9 mouse cellular contexts compared by ENCODE assay signal in genomic region chr3:135307411-135308259, GRCm38 (mm10). TPM values are rescaled to one million over a fixed set of nuclear protein-coding genes. Genes with fewer than 3 reads are reported as not detected.
DNase-seq lines count a peak whose midpoint lies in the region; ATAC-seq and TF ChIP-seq lines count a peak whose summit lies in the region.
"Had no signal": no experiment of that assay in that cellular context is flagged by ENCODE, and none has a peak within 500 bp of the region (broad histone marks: within the 10 kb centered on the region; RNA-seq: fewer than 3 reads in every experiment).

Gene Slc9b2, plus strand, starts transcription at chr3:135307700.

- peak within 1 kb of the TSS; percentile 25 for H3K4me3 ChIP-seq in hindbrain, embryonic 11.5 days (ENCODE audit: low read depth, low read length)
- H3K4me3 ChIP-seq in liver, adult 2 months (ENCODE audit: insufficient read depth, low read depth, low read length): peak within 1 kb of the TSS; percentile 35; the same call in 1 of the 2 replicates
- peak within 1 kb of the TSS; percentile 28 for H3K4me3 ChIP-seq in midbrain, embryonic 15.5 days

- TF ChIP-seq POLR2A in liver, adult 2 months (IDR thresholded peaks at IDR 0.05; ENCODE audit: extremely low read depth, insufficient read depth, low read length): no peak

- WGBS in hindbrain, embryonic 11.5 days: 19% methylated on average over 21 of the region's 28 CpGs
- 11% methylated on average over 26 of the region's 28 CpGs for WGBS in liver, adult 2 months
- WGBS in midbrain, embryonic 15.5 days: 14% methylated on average over 25 of the region's 28 CpGs

- no peak for TF ChIP-seq CTCF in liver, adult 2 months (IDR thresholded peaks at IDR 0.05; ENCODE audit: low read depth, low read length)

- peak within 1 kb of the TSS; percentile 27; the same call in 1 of the 2 replicates for H3K9ac ChIP-seq in hindbrain, embryonic 11.5 days (ENCODE audit: low read depth, low read length)
- H3K9ac ChIP-seq in liver, adult 2 months (ENCODE audit: low read depth, low read length): no peak within 1 kb of the TSS
- H3K9ac ChIP-seq in midbrain, embryonic 15.5 days: 0 out of 2 replicates have a peak within 1 kb of the TSS, but pooled peaks have one; percentile 0

- H3K27ac ChIP-seq in hindbrain, embryonic 11.5 days (ENCODE audit: low read depth, low read length): no peak within 1 kb of the TSS
- no peak within 1 kb of the TSS for H3K27ac ChIP-seq in liver, adult 2 months (replicated peaks; ENCODE audit: insufficient read depth, low read depth, low read length)
- H3K27ac ChIP-seq in midbrain, embryonic 15.5 days: no peak within 1 kb of the TSS

- peak; percentile 73 for ATAC-seq in hindbrain, embryonic 11.5 days (ENCODE audit: low FRiP score)
- peak; percentile 89 for ATAC-seq in midbrain, embryonic 15.5 days (replicated peaks)

- H3K4me2 ChIP-seq in hindbrain, embryonic 11.5 days (replicated peaks; ENCODE audit: low read depth, low read length): peak within 1 kb of the TSS; percentile 50
- peak within 1 kb of the TSS; percentile 53 for H3K4me2 ChIP-seq in midbrain, embryonic 15.5 days

- H3K36me3 ChIP-seq in hindbrain, embryonic 11.5 days (ENCODE audit: control insufficient read depth, insufficient read depth, low read length): no peaks in the 10 kb centered on the region
- H3K36me3 ChIP-seq in liver, adult 2 months (ENCODE audit: control insufficient read depth, insufficient read depth, low read length): no peaks in the 10 kb centered on the region
- no peaks in the 10 kb centered on the region for H3K36me3 ChIP-seq in midbrain, embryonic 15.5 days (replicated peaks)
- H3K36me3 ChIP-seq: G1E had no signal

- DNase-seq in cerebellum, postnatal 10 days: peak; percentile 50 to 58
- no peak for DNase-seq in cerebellum, adult 8-10 months
- peak; percentile 88 for DNase-seq in CD4-positive helper T cell, adult 2 months (ENCODE audit: low read depth, low spot score)
- peak; percentile 68 for DNase-seq in embryo, embryonic 10 days (ENCODE audit: low spot score)
- DNase-seq in hindbrain, embryonic 11.5 days (ENCODE audit: low spot score): peak; percentile 51
- DNase-seq in liver, adult 2 months (ENCODE audit: extremely low read depth, low read depth, low spot score): peak; percentile 72
- DNase-seq in thymus, postnatal 0 days (ENCODE audit: low spot score): peak; percentile 54

- no peaks in the 10 kb centered on the region; the same call in 1 of the 2 replicates for H3K4me1 ChIP-seq in hindbrain, embryonic 11.5 days (replicated peaks; ENCODE audit: control insufficient read depth, insufficient read depth, low read length)
- no peaks in the 10 kb centered on the region for H3K4me1 ChIP-seq in liver, adult 2 months (ENCODE audit: control insufficient read depth, insufficient read depth, low read length)
- H3K4me1 ChIP-seq in midbrain, embryonic 15.5 days: peaks cover 8% of the 10 kb centered on the region

- no peaks in the 10 kb centered on the region for H3K9me3 ChIP-seq in hindbrain, embryonic 11.5 days (ENCODE audit: control insufficient read depth, low read length)
- no peaks in the 10 kb centered on the region for H3K9me3 ChIP-seq in midbrain, embryonic 15.5 days
- H3K9me3 ChIP-seq: G1E had no signal

- no peaks in the 10 kb centered on the region for H3K27me3 ChIP-seq in hindbrain, embryonic 11.5 days (ENCODE audit: control insufficient read depth, insufficient read depth, low read length)
- no peaks in the 10 kb centered on the region for H3K27me3 ChIP-seq in liver, adult 2 months (ENCODE audit: control insufficient read depth, insufficient read depth, low read length)
- H3K27me3 ChIP-seq in midbrain, embryonic 15.5 days (replicated peaks): 0 out of 2 replicates have a peak, but pooled peaks cover 6% of the 10 kb centered on the region

- no peaks in the 10 kb centered on the region for H3K79me2 ChIP-seq in liver, adult 2 months (ENCODE audit: control insufficient read depth, insufficient read depth, low read length)

RNA-seq across cellular contexts. Expression of gene Slc9b2, which starts in this region (rescaled TPM):
- 1.1 and 1.9 TPM in 2 replicates for polyA plus RNA-seq in hindbrain, embryonic 11.5 days (2014; fragmentation: Nextera tagmentation; extraction: Ambion mirVana)
- total RNA-seq in liver, adult 2 months (2014; rRNA removed): 0.20 and 0.28 TPM in 2 replicates
- 0.11 TPM in 1 of 2 replicates, not detected in the other for polyA plus RNA-seq in liver, adult 2 months (2012; rRNA removed)
- 1.4 TPM in 2 replicates for polyA plus RNA-seq in midbrain, embryonic 15.5 days (2015; fragmentation: Nextera tagmentation; extraction: Ambion mirVana)
- 0.57 and 0.75 TPM in 2 replicates for polyA plus RNA-seq in thymus, postnatal 0 days (2015; fragmentation: Nextera tagmentation; extraction: Ambion mirVana)
- total RNA-seq: G1E had no signal
- polyA plus RNA-seq: G1E had no signal

Comparison
In these comparisons a context has a peak if more than half of its experiments do, and no peak if none do; other contexts are left out.
1. Peak in DNase-seq and H3K4me3 ChIP-seq in liver, adult 2 months; RNA of the gene not detected or under 1 TPM.
2. Peak in DNase-seq in thymus, postnatal 0 days; RNA of the gene not detected or under 1 TPM.